Mouse (Mus musculus) hematopoietic stem cell, adult 5-6 weeks (primary cell): Measurements from ENCODE around the gene Zmynd8. TPM values are rescaled to one million over a fixed set of nuclear protein-coding genes. Genes with fewer than 3 reads are reported as not detected.
A peak's percentile ranks its signal among the peaks of the same experiment; 100 is the strongest.

Experiments used
- ATAC-seq, 2 experiments: fragments of 125-278 bp in 1 of 2; replicated peaks in 1 of 2; 2 replicates each; pipeline ENCODE4 v1.8.0; 2016 to 2017; ENCODE audit warnings: inconsistent platforms in 2 of 2, mild to moderate bottlenecking in 2 of 2, moderate number of reproducible peaks in 2 of 2, low read depth in 1 of 2, moderate TSS enrichment in 1 of 2; ENCODE audit not compliant: low FRiP score in 2 of 2, poor library complexity in 2 of 2, severe bottlenecking in 2 of 2, insufficient read depth in 1 of 2, low TSS enrichment in 1 of 2
- total RNA-seq: library from RNA; stranded (forward); fragments of 172-1452, 232-1000 nt; gene quantifications from 2 replicates; pipeline ENCODE4 v1.2.3, GENCODE M21; 2017

The Zmynd8 gene
- total RNA-seq, 1 experiment from 2014 or later: 53.2 TPM

DNA sequence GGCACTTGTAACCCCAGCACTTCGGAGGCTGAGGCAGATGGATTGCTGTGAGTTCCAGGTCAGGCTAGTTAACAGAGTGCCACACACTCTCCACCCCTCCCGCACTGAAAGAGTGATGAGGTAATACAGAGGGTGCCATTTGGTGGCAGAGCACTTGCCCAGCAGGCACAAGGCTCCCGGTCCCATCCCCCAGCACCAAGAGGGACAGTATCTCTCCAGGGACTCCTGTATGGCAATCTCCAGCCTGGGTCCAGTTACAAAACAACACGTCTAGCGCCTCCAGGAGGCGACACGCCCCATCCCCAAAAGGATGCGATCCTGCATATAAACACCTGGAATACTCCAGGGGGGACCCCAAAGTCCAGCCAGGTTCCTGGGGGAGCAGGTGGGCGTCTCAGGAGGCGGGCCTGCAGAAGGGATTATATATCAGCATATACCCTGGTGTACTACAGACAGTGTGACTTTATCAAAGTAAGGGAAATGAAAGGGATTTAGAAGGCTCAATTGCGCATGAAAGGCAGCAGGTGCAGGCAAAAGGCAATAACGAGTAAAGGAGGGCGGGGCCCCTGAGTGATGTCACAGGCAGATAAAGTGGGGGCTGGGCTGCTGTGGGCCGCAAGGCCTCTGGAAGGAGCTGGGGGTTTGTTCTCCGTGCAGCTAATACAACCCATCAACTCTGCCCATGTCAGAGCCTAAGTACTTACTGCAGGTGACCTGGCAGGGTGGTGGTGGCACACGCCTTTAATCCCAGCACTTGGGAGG, 44.4 kb downstream of the Zmynd8 start:
- ATAC-seq: no peak

GRCm38 (mm10) chr2:165852896-165853633, 45.8 kb downstream of the Zmynd8 start:
- peak; percentile 38 to 59; a peak in 3 of 4 replicates for ATAC-seq

DNA sequence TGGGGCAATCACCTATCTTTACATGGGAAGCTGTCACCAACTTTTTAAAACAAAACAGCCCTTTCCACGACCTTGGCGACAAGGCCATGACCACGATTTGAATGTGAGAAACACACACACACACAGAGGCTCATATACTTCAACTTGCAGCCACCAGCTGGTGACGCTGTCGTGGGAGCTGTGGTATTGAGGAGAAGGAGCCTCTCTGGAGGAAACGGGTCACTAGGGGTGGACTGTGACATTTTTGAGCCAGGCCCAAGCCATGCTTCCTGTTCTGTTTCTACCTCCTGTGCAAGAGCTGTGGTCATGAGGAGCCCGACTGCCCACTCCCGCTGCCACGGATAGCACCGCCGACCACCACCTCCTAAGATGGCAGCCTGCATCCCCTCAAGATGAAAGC, 46.4 kb downstream of the Zmynd8 start:
- peak; percentile 68 to 78 for ATAC-seq

- ATAC-seq: no peak
Observed at GRCm38 (mm10) chr2:165851811-165852415, 46.9 kb downstream of the Zmynd8 start.

DNA sequence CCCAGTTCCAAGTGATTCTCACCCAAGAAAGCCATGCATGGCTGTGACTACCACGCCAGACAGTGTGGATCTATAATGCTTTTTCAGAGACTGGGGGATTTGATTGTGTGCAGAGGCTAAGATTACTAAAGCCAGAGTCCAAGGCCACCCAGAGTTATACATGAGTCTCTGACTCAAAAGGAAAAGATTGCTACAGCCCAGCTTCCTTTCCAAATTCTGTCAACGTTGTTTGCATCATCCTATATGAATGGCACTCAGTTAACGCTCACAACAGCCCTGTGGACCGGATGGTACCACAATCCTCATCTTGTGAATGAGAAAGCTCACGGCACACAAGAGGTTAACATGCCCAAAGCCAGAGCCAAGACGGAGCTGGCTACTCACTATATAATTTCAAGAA, 48.0 kb downstream of the Zmynd8 start:
- no peak for ATAC-seq

DNA sequence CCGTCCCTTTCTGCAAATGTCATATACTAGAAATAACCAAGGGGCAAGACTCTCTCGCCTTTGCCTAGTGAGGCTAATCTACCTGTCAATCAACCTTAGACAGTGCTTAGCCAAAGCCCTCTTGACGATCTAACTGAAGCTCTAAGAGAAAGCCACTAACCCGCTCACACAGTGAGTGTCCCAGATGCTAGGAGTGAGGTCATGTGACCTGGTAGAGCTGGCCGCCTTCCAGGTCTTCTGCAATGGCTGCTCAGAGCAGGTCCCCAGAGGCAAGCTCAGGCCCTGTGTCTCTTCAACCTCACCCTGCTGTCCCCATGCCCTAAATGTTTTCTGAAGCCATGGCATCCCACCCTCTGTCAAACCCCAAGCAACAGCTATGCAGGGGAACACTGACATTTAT, 49.7 kb downstream of the Zmynd8 start:
- 0 out of 4 replicates have a peak, but pooled peaks of 1 of the 2 experiments have one; percentile 23 for ATAC-seq

GRCm38 (mm10) chr2:165846787-165847186, 52.0 kb downstream of the Zmynd8 start:
- ATAC-seq: no peak

GRCm38 (mm10) chr2:165845490-165845889, 53.3 kb downstream of the Zmynd8 start:
- ATAC-seq: no peak

DNA sequence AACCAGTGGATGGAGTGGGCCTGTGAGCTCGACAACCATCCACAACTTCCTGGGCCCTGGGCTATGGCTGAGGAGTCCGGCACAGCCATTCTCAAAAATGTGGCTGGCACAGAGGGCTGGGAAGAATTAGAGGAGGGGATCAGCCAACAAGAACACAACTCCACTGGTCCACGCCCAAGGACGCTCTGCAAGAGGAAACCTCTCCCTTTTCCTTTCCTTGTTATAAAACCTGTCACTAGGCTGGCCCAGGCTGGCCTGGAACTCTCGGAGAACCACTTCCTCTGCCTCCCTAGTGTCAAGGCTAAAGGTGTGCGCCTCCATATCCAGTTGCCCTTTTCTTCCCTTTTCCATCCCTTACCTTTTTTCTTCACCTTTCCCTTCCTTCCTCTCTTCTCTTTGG, 55.5 kb downstream of the Zmynd8 start:
- no peak for ATAC-seq

DNA sequence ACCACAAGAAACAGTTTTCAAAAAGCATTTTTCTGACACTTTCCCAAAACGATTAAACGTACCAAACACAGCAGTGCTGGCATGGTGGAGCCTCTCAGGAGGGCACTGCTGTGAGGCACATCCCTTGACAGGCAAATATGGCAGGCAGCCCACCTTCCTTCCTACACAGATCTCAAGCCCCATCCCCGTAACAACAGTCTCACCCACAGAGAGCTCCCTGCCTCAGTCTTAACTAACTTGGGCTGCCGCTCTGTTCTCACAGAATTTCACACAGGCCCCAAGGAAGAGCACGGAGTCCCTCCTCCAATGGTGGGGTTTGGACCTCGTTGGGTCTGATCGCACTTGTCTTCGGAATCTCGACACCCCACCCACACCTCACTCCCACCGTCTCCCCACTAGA, 56.6 kb downstream of the Zmynd8 start:
- ATAC-seq: no peak

DNA sequence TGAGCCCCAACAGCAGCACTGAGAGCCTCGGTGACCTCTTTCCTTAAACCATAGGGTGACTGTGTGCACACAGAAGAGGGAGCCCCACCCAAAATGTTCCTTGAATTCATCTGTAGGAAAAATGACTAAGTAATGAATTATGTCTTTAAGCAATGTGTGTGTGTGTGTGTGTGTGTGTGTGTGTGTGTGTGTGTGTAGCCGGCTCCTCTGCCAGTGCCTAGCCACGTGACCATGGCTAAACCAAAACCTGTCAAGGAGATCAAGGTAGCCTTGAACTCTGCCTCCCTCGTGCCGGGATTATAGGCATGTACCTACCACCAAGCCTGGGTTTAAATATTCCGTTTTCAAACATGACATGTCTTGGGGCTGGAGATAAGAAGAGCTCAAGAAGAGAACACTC, 57.0 kb downstream of the Zmynd8 start:
- ATAC-seq: no peak

GRCm38 (mm10) chr2:165840852-165841251, 58.0 kb downstream of the Zmynd8 start:
- no peak for ATAC-seq

GRCm38 (mm10) chr2:165839317-165839652, 59.5 kb downstream of the Zmynd8 start:
- ATAC-seq: no peak

GRCm38 (mm10) chr2:165838606-165839316, 60.1 kb downstream of the Zmynd8 start:
- ATAC-seq: no peak

DNA sequence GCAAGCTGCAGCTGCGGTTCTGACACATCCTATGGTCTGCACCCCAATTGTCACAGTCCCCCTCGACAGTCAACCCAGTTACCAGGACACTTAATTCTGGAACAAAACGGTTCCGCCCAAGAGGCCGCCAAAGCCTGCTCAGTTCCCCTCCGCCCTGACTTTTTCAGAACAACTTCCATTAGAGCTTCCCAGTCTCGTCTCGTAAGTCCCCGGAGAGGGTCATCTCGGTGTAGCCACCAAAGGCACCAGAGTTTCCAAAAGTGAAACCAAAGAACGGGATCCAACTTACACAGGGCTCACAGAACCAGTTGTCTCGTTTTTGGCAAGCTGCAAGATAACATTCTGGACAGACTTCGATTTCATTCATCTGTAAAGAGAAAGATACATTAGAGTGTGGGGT, 64.2 kb downstream of the Zmynd8 start:
- ATAC-seq: no peak

GRCm38 (mm10) chr2:165833468-165833867, 65.3 kb downstream of the Zmynd8 start:
- no peak for ATAC-seq

GRCm38 (mm10) chr2:165832720-165833119, 66.1 kb downstream of the Zmynd8 start:
- ATAC-seq: no peak

- ATAC-seq: no peak
Observed at GRCm38 (mm10) chr2:165832295-165832694, 66.5 kb downstream of the Zmynd8 start.
